Mouse (Mus musculus) kidney, postnatal 25 days (tissue): ENCODE data around the gene Hoxc9.

ENCODE experiments used
- DNase-seq, 2 experiments: peaks; one replicate each; pipeline ENCODE4 v3.0.0; 2021; ENCODE audit warnings: mixed read lengths in 2 of 2

Hoxc9 gene

DNA sequence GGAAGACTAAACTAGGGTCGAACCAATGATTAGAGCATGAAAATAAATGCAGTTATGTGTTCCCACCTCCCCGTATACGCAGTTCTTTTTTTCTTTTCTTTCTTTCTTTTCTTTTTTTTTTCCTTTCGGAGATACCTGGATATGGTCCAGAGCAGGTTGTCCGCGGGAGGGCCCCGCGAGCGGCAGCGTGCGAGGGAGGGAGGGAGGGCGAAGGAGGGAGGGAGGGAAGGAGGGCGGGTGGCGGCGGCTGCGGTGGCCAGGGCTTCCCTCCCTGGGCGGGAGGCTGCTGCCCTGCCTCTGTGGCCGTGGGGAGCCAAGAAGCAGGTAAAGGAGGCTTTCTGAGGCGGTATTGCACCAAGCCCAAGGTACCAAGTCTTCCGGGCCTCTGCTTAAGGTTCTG is at the start of gene Hoxc9:
Hoxc9 (plus strand) TSS at position 269 of the 400 bp plus-strand sequence.
- peak in 1 of 2 experiments; percentile 67 for DNase-seq

DNA sequence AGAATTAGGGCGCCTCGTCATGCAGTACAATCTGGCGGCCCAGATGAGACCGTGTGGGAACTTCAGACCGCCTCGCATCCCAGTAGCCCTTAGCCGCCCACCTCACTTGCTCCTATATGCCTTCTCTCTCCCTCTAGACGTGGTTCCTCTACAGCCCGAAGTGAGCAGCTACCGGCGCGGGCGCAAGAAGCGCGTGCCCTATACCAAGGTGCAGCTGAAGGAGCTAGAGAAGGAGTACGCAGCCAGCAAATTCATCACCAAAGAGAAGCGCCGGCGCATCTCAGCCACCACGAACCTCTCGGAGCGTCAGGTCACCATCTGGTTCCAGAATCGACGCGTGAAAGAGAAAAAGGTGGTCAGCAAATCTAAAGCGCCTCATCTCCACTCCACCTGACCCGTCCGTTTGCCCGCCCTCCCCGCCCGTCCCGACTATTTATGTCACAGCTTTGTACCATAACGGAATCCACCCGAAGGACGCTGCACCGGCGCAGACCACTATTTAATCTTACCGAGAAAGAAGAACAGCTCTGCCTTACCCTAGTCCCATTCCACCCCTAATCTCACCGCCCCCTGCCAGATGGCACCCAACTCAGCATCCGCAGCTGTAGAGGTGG is 49.1 kb upstream of the Hoxc9 start:
- DNase-seq: no peak

DNA sequence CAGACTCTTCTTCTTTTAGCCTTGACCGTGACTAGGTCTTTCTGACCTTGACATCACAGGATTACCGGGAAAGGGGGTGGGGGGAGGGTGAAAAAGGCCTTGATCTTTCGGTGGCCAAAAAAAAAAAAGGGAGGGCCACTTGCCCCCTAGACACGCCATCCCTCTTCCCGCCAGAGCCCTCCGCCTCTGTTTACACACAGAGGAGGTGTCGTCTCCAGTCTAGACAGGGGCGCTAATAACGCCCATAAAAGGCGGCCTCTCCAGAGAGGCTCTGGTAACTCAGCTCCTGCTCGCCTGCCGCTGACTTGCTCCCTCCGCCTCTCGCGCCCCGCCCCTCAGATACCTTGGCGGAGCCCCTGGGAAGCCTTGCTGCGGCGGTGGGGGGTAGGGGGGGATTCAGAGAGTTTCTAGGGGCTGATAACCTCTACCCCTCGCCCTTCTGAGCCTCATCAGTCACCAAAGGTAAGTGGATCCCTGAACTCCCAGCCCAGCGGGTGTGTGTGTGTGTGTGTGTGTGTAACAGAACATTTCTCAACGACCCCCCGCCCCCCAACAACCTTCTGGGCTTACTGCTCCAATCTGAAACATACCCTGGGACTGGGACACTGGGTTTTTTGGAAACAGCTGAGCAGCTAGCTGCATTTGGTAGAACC is 44.4 kb upstream of the Hoxc9 start:
- DNase-seq: no peak

DNA sequence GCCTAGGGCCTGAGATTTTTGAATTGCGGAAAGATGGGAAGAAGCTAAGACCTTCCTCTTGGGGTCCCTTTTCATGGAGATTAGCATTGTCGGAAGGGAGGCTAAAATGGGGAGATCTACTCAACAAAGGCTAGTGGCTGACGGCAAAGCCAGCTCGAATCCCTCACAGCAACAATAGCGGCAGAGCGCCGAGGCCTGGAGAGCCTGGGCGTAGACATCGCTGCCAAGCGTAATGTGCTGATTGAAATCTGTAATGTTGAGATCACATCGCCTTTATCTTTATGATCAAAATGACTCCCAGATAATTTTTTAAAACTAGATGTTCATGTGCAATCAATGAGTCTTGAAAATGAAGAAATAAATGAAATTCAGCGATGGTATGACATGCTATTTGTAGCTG is 41.8 kb upstream of the Hoxc9 start:
- peak in 1 of 2 experiments; percentile 19 for DNase-seq

DNA sequence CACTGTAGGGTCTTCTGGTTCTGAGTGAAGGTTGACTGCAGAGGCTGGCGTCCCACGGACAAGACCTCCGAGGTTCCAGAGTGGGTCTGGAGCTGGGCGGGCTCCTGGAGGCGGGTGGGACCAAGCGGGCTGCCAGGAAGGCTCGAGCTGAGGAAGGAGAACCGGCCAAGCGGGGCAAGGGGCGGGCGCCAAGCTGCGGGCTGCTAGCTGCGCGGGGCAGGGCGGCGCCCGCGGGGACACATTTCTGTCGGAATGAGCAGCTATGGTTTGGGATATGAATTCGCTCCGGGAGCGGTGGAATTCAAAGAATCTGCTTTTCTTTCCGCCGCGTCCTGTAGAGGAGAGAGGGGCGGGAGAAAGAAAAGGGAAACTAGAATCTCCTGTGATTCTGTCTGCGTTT is 41.3 kb upstream of the Hoxc9 start:
- peak in 1 of 2 experiments; percentile 10 for DNase-seq

DNA sequence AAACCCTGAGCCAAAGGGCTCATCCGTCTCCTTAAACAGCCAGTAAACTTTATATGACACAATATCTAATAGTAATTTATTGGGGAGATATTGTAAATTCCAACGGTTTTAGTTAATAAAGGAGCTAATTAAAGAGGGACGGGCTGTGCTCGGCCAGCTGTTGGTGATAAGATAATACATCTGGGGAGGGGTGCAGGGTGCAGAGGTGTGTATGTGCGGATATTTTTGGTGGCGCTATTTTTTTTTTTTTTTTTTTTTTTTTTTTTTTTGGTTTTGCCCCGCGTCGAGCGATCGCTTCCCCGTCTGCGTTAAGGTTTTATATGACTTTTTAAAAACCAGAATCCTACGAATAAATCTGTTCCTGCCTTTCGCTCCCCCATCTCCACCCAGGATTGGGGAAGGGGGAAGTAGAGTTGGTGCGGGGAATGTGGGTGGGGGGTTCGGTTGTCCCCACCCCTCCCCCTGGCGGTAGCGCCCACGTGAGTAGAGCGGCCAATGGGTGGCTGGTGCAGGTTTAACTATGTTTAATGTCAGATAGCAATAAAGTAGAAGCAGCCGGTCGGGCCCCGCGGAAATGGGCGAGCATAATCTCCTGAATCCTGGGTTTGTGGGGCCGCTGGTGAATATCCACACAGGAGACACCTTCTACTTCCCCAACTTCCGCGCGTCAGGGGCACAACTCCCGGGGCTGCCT is 39.8 kb upstream of the Hoxc9 start, which contains the start of gene Hoxc12:
Hoxc12 (plus strand) TSS at position 479 of the 694 bp plus-strand sequence.
- DNase-seq: no peak

DNA sequence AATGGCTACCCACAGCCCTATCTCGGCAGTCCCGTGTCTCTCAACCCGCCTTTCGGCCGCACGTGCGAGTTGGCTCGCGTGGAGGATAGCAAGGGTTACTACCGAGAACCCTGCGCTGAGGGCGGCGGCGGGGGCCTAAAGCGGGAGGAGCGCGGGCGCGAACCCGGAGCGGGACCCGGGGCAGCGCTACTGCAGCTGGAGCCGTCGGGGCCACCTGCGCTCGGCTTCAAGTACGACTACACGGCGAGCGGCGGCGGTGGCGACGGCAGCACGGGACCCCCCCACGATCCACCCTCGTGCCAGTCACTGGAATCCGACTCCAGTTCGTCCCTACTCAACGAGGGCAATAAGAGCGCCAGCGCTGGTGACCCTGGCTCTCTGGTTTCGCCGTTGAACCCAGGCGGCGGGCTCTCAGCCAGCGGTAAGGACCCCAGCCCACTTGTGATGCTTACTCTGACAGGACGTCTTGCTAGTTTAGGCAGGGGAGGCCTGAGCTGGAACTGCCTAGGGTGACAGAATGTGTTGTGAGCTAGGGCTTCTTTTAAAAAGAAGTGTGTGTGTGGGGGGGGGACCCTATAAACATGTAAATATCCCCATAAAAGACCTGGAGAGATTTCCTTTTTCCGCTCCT is 39.1 kb upstream of the Hoxc9 start:
- DNase-seq: no peak

DNA sequence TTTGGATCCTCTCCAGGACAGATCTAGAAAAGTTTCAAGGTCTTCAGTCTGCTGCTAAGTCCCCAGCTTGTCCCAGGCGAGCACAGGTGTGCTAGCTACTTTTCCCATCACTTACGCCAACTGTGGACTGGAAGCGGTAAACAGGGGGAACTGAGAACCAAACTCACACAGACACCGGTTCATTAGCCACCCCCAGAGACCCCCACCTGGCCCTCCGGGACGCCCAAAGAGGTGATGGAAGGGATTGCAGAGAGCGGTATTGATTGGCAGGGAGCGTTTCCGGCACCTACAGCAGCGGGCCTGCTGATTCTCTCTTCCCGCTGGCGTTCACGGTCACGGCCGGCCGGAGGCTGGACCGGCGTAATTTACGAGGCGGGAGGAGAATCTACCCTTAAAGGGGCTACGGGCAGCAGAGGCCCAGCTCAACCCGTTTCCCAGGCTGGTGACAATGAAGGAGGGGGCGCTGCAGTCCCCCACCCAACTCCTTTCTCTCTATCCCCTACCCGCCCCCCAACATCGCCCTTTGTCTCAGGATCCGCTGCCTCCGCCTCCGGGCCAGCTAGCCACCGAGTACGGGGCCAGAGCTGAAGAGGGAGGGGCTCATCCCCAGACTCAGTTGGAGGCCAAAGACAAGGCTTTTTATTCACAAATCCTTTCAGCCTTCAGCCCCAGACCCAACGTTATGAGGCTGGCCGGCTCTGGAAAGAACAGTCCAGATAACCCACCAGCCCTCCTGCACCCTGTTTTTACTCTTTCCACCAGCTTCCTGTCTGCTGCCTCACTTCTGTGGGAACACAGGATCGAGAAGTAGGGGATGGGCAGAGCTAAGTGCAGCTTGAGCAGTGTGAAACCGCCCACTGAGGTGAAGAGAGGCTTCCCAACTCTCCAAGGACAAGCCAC is 36.7 kb upstream of the Hoxc9 start:
- DNase-seq: peak in 1 of 2 experiments; percentile 27

DNA sequence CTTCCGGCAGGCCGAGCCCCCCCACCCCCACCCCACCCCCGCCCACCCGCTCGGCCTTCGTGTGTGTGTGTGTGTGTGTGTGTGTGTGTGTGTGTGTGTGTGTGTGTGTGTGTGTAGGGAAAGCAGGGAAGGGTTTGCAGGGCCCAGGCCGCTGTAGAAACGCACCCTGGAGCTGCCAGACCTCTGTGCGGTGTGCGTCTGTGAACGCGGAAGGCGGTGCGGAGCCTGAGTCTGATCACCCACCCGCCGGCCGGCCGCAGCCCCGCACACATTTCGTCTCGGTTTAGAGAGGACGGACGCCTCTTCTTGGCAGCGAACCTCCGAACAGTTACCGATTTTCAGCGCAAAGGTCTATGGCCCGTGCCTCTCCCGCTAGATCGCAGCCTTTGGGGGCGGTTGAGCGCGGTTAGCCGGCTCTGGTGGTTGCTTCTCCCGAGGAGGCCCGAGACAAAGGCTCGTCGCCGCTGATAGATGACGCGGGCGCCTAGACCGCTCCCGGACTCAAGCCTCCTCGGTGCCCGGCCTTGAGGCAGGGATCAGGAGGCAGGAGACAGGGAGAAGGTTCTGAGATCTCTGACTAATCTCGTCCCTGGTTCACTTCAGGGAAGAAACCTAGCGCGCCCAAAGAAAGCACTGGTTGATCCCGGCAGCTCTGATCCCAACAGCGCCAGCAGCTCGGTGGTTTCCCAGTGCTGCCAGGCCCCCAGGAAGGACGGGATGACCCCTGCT is 33.3 kb upstream of the Hoxc9 start:
- DNase-seq: peak in 1 of 2 experiments; percentile 42

DNA sequence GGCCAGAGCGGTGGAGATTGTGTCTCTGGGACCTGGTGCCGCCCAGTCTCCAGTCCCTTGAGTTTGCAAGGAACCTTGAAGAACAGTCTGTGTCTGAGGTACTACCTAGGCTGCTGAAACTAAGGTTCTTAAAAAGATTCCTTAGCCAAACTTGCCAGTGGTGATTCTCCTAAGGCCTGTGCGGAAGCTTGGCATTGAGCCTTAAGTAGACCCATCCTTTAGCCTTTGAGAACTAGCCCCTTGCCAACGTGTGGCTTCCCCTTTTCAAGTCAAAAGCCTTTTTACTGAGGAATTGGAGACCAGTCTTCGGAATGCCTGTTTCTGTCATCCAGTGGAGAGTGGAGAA is 32.8 kb upstream of the Hoxc9 start:
- DNase-seq: no peak

DNA sequence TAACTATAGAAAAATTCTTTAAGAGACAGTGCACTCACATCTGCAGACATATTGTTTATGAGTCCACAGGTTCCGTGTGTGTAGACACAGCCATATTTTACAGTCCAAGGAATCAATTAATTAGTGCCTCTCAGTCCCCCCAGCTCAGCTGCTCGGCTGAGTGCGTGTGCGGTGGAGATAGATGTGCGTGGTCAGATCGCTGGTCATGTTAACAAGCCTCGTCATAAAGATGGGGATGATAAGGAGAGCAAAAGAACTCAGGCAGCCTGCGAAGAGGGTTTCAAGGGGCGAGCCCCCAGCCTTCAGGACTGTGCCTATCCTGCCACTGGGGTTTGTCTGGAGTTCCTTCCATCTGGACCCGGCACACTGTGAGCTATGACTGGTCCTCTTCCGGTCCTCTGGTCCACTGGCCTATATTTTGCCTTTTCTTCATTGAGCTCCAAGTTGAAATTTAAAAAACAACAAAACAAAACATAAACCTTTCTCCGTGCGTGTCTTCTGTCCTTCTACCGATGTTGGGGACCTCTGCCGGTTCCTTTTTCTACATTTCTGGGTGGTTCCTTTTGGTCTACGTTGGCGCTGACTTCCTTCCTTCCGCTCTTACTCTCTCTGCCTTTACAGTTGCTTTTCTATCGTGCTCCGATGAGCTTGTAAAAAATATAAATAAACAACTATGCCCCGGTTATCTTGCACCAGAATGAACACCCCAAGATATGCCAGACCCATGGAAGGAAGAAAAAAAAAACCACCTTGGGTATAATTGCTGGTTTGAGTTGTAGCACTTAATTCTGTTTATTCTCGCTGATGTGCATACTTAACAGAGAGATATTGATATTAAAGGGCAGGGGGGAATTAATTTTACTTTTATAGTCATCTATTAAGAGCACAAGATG is 30.8 kb upstream of the Hoxc9 start:
- peak in 1 of 2 experiments; percentile 24 for DNase-seq

DNA sequence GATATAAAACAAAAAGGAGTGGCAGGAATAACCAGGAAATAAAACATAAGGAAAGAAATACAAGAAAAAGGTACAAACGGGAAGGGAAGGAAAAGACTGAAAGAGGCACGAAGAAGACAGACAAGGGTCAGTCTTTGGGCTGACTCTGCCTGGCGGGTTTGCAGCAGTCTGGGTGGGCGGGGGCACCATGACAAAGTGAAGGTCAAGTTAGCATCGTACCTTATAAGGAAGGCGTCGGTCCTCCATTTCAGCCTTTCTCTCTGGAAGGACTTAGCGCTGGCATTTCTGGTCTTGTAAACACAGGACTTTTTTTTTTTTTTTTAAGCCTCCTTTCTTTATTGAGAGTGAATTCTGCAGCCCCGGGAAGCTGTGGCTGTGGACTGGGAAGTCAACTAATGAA is 29.0 kb upstream of the Hoxc9 start:
- DNase-seq: peak in 1 of 2 experiments; percentile 23

DNA sequence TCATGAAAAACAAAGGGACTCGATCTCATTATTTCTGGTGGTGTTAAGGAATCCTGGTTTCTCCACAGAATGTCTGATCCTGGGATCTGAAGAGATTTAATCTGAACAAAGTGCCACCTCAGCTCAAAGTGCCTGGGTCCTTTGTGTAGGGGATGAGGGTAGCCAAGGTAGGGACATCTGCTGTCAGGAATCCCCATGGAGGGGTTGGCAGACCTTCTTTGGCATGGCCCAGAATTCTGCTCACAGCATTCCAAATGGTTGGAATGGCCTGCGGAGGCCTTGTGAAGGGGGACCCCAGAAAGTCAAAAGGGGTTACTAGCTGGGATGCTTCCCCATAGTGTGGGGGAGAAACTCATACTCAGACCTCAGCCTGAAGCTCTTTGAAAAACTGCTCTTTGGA is 27.4 kb upstream of the Hoxc9 start:
- no peak for DNase-seq

DNA sequence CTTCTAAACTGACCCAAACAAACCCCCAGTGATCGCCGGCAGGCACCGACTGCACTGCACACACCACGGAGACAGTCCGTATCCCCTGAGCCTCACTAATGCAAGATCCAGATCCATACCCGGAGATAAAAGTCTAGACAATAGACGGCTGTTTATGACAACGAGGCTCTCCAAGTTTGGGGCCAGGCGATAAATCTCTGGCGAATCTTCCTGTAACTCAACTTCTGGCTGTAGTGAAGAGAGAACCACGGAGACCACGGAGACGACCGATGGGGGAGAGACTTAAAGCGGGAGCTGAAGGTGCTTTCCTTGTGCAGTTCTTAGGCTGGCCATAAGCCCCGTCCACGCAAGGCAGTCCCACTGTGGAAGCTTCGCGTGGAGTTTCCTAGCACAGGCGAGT is 26.5 kb upstream of the Hoxc9 start:
- peak in 1 of 2 experiments; percentile 30 for DNase-seq

DNA sequence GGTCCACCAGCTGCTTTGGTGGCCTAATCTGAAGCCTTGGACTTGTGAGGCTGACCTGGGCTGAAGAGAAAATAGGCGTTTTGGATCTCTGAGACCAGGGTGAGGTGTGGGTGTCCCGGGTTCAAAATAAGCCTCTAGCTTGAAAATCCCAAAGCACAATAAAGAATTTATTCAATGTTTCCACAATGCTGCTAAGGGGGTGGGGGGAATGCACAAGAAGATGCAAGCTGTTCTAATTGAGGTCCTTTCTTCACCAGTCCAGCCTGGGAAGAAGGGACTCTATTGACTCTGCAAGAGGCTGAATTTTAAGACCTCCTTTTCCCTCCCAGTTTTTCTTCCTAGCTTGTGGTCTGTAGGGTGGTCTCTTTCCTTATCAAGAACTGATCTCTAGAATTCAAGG is 25.4 kb upstream of the Hoxc9 start:
- DNase-seq: no peak

DNA sequence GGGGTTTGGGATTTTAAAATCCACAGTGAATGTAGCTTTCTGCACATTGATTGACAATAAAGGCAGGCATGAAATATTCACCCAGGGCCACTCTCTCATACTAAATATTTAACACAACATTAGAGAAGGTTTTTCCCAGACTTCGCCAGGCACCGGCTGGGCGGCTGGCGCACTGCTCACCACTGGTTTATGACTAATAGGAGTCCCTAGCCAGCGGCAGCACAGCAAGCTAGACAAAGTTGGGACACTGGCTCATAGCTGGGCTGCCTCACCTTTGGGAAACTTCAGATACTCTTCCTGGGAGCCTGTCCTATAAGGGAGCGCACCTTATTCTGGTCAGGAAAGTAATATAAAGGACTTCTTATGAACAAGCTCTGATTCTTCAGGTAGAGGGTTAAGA is 22.7 kb upstream of the Hoxc9 start:
- DNase-seq: peak in 1 of 2 experiments; percentile 32

DNA sequence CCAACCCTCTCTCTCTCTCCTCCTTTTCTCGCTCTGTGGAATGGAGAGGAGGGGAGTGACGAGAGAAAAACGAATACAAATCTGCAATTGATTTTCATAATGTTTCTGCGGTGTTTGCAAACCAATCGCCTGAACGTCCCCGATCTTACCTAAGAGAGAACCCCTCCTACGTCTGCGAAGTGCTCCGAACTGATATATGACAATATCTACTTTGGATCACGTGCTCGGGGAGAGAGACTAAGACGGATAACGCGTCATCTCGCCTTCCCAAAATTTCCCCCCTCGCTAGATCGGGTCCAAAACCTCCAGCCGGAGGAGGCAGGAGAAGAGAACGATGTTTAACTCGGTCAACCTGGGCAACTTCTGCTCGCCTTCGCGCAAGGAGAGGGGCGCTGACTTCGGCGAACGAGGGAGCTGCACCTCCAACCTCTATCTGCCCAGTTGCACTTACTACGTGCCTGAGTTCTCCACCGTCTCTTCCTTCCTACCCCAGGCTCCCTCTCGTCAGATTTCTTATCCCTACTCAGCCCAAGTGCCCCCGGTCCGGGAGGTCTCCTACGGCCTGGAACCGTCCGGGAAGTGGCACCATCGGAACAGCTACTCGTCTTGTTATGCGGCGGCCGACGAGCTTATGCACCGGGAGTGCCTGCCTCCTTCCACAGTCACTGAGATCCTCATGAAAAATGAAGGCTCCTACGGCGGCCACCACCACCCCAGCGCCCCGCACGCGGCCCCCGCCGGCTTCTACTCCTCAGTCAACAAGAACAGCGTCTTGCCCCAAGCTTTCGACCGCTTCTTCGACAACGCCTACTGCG is 21.8 kb upstream of the Hoxc9 start, which contains the start of gene Hoxc11:
Hoxc11 (plus strand) TSS at position 236 of the 815 bp plus-strand sequence.
- peak in 1 of 2 experiments; percentile 52 for DNase-seq

DNA sequence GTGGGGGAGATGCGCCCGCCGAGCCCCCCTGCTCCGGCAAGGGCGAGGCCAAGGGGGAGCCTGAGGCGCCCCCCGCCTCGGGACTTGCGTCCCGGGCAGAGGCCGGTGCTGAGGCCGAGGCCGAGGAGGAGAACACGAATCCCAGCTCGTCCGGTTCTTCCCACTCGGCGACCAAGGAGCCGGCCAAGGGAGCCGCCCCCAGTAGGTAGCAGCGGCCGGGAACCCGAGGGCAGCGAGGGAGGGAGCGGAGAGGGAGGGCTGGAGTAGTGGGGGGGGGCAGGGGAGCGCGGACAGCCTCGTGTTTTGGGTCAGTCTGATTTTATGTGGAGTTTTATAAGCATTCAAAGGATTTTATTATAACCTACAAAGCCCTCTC is 21.2 kb upstream of the Hoxc9 start:
- DNase-seq: peak in 1 of 2 experiments; percentile 51

DNA sequence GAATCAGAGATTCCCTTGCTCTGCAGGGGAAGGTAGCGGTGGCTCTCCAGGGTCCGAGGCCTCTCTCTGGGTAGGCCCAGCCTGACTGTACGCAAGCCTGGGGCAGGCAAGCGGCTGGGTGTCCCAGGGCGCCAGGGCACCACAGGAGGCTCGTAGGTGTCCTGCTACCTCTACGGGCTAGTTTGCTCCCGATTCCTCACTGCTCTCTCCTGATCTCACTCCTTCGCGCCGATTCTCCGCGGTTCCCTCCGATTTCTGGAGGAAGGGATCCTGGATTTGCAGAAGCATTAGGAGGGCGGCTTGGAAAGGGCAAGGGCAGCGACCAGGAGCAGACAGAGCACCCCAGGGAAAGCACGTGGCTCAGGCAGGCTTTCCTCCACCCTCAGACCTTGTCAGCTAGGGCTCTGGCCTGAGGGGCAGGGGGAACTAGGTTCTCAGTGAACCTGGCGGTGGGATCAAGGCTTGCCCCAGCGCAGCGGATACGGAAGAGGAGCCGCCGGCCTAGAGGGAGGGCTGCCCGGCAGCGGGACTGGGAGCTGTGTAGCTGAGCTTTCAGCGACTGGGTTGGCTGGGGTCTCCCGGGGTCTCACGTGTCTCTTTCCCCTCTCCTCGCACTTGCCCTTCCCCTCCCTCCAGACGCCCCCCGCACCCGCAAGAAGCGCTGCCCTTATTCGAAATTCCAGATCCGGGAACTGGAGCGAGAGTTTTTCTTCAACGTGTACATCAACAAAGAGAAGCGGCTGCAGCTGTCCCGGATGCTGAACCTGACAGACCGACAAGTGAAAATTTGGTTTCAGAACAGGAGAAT is 20.2 kb upstream of the Hoxc9 start:
- DNase-seq: peak in 1 of 2 experiments; percentile 65
